Mouse (Mus musculus) monocyte, adult 2 months (primary cell): Measurements from ENCODE around the gene Pank4.

ENCODE experiments used
- DNase-seq, 2 experiments: peaks; one replicate each; pipeline ENCODE4 v3.0.0; 2022; ENCODE audit warnings: low spot score in 2 of 2, low read depth in 1 of 2

The Pank4 gene

GRCm38 (mm10) chr4:154963901-154964580 is at the start of gene Pank4:
TSS of gene Pank4 (plus strand) at chr4:154964123.
- DNase-seq, result peak; percentile 48 to 72

DNA sequence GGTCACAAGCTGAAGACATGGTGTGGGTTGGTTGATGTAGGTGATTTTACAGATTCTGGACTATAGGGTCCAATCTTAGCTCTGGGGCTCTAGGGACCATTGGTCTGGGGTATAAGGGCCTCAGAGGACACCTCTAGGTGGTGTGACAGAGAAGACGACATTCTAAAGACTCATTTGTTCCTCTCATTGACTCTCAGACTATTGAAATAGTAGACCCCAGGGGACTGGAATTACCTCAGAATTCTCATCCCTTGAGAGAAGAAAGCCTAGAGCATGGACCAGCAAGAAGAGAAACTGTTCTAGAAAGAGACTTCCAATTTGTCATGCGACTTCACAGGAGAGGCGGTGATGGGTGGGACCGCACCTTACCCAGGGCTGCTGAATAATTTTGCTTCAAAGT is 49.7 kb upstream of the Pank4 start:
- no peak for DNase-seq

- DNase-seq, result no peak
Measured at GRCm38 (mm10) chr4:154914707-154915106, 49.2 kb upstream of the Pank4 start.

DNA sequence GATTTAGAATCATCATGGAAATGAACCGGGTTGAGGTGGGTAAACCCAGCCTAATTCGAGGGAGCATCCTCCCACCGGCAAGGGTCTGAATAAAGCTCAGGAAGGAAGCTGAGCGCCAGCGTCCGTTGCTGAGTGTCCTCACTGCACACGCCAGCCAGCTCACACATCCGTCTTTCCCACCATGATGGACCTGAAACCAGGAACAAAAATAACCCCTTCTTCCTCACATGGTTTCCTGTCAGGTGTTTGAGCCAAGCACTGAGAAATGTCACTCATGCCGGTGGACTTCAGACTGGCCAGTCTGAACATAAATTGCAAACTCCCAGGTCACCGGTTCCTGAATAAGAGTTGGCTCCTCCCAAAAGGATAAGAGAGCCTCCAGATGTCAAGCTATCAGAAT is 48.6 kb upstream of the Pank4 start:
- DNase-seq, result no peak

GRCm38 (mm10) chr4:154916662-154917061 is 47.3 kb upstream of the Pank4 start:
- DNase-seq, result no peak

DNA sequence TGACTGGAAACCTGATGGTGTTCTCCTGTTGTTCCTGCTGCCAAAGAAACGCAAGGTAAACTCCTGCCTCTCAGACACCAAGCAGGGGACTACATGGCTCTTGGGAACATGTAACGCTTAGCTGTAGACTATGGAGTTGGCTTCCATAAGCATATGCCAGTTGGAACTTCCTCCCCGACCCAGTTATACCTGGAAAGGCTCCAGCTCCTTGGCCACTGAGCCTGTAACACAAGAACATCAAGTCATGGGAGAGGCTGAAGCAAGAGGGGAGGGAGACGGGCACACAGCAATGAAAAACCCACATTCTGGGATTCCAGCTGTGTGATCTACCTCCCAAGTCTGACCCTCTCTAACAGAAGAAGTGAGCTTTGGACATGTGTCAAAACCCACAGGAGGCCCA is 41.6 kb upstream of the Pank4 start:
- DNase-seq, result no peak

GRCm38 (mm10) chr4:154922931-154923330 is 41.0 kb upstream of the Pank4 start:
- no peak for DNase-seq

DNA sequence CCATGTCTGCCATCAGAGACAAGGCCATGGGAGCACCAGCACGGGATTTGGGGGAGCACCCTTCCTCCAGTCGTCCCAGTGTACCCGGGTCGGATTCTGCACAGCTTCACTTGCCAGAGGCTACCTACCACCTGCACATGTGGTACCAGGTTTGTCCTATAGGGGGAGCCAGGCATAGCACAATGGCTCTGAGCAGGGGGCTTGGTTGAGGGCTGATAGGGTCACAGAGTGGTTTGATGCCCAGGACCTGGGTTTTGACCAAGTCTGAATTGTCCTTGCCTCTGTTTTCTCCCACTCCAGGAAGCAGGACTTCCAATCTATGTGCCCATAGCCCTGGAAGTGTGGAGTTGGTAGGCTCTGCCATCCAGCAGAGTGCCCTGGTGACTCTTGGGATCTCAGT is 38.5 kb upstream of the Pank4 start:
- no peak for DNase-seq

DNA sequence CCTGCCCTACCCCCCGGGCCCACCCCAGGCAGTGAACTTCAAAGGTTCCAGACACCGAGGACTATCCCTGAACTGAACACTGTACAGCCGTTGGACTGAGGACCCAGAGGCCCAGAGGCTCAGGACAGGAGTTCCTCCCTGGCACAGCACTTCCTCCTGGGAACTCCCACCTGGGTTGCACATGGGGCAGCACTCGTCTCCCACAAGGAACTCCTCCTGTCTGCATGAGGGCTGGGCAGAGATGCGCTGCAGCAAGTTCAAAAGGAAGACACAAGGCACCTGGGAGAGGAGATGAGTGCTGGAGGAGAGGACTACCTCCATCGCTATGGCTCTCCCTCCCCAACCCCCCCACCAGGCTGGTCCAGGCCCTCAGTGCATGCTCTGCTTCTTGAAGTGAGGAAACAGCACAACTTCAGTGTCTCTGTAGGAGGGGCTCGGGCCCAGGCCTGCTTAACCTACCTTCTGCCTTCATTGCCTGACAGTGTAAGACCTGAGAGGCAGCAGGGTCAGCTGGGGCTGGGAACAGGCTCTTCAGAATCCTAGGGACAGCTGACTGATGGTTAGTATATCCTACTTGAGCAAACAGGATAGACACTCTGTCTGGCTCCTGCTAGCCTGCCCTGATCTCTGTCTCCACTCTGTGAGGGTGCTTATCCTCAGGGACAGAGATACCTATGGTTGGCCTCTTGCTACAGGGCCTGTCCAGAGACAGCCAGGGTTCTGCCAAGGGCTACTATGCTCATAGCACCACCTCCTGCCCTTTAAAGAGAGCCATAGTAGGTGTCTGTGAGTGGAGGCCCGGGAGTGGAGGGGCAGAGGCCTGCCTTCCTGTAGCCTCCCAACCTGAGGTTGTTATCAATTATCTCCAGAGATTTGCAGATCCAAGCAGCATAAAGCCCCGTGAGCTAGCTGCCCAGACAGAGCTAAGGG is 36.7 kb upstream of the Pank4 start:
- DNase-seq, result no peak

GRCm38 (mm10) chr4:154927899-154928337 is 36.0 kb upstream of the Pank4 start:
- DNase-seq, result no peak

GRCm38 (mm10) chr4:154928395-154929087 is 35.4 kb upstream of the Pank4 start, which contains the start of gene Tnfrsf14:
TSS of gene Tnfrsf14 (minus strand) at chr4:154928563.
- DNase-seq, result no peak

GRCm38 (mm10) chr4:154929088-154929660 is 34.7 kb upstream of the Pank4 start:
- DNase-seq, result peak; percentile 66 to 70

DNA sequence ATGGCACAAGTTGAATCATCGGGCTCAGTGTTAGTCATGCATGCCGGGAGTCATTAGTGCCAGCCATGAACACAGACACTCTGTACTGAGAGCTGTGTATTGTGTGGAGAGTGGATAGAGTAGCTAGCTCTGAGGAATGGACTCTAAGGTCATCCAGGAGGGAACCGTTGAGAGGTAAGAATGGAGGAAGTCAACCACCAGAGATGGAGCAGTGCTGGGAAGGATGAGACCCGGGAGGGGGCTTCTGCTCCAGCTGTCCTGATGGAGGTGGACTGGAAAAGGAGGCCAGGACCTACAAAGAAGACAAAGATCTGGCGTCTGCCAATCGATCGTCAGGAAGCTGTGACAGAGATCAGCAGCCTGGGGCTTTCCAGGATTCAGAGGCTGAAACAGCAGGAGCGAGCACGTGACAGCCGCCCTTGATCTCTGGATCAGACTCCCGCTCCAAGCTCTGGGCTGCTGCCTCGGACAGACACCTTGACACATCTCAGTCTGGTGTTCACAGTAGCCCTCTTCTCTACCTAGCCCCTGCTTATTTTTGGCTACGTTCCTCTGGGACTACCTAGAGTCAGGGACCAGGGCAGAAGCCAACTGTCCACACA is 30.5 kb upstream of the Pank4 start:
- no peak for DNase-seq

DNA sequence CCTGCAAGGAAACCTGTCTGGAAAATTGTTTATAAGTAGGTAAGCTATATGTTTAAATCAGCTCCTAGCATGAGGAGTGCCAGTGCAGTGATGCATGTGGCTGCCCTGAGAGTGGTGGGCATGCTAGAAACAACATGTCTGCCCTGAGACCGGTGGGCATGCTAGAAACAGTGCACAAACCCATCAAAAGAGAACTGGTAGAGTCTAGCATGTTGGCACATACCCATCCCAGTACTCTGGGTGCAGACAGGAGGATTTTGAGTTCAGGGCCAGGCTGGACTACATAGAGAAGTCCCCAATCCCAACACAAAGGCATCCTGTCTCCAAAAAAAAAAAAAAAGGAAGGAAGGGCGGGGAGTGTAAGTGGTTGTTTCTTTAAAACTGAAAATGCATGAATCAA is 29.1 kb upstream of the Pank4 start:
- DNase-seq, result no peak

GRCm38 (mm10) chr4:154935788-154936187 is 28.1 kb upstream of the Pank4 start:
- no peak for DNase-seq

GRCm38 (mm10) chr4:154936542-154937255 is 27.2 kb upstream of the Pank4 start:
- DNase-seq, result no peak

DNA sequence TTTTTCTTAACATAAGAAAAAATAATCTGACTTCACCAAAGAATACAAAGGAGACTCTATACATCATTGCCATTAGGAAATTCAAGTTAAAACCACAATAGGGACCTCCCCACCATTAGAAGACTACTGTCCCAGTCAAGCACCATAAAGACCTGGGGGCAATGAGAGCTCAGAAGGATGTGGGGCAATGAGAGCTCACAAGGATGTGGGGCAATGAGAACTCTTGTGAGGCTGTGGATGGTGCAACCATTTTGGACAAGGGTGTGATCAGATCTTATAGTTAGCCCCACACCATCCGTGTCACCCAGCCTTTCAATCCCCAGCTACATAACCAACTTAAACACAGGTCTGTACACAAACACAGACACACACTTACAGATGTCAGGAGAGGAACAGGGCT is 26.2 kb upstream of the Pank4 start:
- no peak for DNase-seq

DNA sequence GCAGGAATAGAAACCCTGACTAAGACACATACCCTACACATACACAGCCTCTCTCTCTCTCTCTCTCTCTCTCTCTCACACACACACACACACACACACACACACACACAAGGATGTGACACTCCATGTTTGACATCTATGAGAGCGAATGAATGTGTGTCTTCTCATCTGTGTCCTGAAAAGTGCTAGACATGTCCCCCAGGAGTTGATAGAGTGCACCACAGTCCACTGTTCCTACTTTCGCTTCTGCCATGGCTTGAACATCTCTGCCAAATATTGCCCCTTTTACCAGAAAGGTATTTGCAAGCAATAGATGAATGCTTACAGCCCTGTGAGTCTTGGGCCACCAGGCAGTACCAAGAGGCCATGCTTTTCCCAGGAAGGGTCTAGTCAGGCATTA is 23.8 kb upstream of the Pank4 start:
- no peak for DNase-seq

DNA sequence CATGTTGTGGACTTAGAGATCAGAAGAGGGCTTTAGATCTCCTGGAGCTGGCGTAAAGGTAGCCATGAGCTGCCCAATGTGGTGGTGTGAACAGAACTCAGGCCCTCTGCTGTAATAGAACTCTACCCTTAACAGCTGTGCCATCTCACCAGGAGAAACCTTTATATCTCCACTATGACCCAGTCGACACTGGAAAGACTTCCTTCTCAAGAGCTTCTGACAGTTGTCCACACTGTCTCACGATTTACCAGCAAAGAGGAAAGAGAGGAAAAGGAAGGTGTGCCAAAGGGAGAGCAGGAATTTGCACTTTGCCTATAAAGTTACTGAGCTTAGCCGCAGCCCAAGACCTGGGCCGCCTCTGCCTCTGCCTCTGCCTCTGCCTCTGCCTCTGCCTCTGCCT is 22.1 kb upstream of the Pank4 start:
- DNase-seq, result no peak

GRCm38 (mm10) chr4:154942632-154943322 is 21.1 kb upstream of the Pank4 start:
- no peak for DNase-seq
